Mouse (Mus musculus) thymus, postnatal 36 days (tissue): ENCODE results near the gene Aco2.
A peak's percentile ranks its signal among the peaks of the same experiment; 100 is the strongest.

Experiments used
- DNase-seq, 2 experiments: peaks; one replicate each; pipeline ENCODE4 v3.0.0; 2022; ENCODE audit warnings: mixed read lengths in 2 of 2

The Aco2 gene

DNA sequence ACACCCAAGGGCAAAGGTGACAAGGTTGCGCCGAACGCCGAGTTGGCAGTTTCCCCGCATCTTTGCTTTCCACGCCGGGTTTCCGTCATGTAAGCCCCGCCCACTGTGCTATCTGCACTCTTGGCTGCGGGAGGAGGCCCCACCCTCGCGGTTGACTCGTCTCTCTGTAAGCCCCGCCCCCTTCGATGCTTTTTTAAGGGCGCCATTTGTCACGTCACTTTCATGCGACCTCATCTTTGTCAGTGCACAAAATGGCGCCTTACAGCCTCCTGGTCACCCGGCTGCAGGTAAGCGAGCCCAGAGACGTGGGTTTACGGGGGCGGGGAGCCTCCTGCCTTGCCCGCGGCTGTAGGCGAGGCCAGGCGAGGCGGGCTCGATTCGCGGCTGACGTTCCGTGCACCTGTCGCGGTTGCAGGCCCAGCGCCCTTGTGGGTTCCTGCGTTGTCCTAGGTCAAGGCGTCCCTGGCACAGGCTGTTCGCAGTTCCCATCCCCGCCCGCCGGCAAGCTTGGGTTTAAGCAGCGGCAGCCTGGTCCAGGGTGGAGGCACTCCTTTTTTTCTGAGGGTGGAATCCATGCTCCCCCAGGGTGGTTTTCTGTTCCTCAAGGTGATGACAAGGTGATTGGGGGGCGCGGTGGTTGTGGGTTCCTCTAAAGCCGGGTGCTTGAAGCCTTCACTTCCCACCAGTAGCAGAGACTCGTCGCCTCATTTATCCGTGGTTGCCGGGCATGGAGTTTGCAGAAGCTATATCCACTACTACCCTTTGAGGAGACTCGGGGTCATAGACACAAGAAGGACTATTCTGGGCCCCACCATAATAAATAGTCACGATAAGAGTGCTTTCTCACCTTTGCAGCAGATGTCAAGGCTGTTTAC lies at the start of gene Aco2:
Gene Aco2 (plus strand): TSS at position 48 of the 875 bp plus-strand sequence.
- DNase-seq, result peak; percentile 99

DNA sequence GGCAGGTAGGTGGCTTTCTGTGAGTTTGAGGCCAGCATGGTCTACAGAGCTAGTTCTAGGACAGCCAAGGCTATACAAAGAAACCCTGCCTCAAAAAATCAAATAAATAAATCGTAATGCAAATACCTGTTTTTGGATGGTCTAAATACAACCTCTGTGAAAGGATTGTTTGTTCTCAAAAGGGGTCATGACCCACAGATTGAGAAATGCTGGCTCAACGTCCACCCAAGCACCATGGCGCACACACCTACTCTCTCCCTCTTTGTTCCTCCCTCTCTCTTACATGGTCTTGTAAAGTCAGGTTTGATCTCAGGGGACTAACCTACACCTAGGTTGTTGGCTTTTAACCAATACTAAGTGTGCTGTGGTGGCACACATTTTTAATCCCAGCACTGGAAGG lies 49.5 kb upstream of the Aco2 start:
- DNase-seq, result no peak

DNA sequence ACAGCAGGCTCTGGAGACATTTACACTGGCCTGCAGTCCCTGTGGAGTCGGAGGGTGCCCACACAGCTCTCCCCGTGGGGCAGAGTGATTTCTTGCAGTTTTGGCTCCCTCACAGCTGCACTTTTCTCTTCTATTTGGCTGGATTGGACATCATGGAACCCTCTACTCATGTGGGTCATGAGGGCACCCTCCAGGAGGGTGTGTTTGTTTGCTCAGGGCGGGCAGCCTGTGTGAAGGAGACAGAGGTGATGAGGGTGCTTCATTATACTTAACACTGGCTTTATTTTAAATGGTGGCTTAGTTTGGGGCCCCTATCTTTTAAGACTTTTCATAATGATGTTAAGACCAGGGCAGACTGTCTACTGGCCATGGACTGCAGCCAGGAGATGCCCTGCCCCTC lies 47.3 kb upstream of the Aco2 start:
- no peak for DNase-seq

DNA sequence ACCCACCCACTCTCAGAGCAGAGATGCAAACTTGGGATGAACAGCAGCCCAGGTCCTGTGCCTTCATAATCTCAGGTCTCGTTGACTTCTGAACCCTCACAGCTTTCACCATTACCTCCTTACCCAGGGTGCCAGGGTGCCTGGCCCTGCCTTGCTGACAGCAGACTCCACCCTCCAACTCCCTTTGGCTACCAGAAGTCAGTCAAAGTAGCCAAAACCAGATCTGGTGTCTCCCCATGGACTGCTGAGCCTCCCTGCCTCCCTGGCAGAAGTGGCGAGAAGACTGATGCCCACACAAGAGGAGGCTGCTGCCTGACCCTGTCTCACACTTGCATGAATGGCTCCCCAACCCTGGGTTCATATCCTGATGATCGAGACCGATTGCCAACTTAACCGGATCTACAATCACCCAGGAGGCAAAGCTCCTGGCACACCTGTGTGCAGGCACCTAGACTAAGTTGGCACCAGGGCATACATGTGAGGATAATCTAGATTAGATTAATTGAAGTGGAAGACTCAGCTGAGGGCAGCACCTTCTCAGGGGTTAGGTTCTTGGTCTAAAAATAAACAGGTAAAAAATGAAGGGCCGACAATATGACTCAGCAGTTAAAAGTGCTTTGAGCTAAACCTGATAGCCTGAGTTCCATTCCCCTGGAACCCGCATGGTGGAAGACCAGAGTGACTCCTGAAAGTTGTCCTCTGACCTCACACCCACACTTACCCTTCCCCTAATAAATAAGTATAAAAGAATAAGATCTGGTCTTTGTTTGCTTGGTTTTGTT lies 43.5 kb upstream of the Aco2 start:
- no peak for DNase-seq

DNA sequence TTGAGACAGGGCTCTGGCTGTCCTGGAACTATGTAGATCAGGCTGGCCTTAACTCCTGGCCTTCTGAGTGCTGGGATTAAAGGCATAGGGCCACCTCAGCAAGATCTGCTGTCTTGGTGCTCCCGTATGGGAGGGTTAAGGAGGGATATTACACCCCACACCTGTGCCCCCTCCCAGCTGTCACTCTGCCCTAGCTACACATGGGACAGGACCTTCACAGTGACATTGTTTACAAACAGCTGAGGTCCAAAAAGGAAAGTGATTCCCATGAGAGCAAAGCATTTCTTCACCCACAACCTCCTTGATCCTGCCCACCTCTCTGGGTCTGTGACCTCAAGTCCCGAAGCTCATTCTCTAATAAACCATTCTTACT lies 42.9 kb upstream of the Aco2 start:
- no peak for DNase-seq

DNA sequence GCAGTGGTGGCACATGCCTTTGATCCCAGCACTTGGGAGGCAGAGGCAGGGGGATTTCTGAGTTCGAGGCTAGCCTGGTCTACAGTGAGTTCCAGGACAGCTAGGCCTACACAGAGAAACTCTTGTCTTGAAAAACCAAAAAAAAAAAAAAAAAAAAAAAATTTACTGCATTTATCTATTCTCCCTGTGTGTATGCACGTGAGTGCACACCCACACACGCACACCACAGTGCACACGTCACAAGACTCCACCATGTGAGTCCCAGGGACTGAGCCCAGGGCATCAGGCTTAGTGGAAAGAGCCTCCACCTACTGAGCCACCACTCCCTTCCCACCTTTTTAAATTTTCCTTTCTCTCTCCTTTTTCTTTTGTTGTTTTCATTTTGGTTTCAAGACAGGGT lies 41.6 kb upstream of the Aco2 start:
- no peak for DNase-seq

DNA sequence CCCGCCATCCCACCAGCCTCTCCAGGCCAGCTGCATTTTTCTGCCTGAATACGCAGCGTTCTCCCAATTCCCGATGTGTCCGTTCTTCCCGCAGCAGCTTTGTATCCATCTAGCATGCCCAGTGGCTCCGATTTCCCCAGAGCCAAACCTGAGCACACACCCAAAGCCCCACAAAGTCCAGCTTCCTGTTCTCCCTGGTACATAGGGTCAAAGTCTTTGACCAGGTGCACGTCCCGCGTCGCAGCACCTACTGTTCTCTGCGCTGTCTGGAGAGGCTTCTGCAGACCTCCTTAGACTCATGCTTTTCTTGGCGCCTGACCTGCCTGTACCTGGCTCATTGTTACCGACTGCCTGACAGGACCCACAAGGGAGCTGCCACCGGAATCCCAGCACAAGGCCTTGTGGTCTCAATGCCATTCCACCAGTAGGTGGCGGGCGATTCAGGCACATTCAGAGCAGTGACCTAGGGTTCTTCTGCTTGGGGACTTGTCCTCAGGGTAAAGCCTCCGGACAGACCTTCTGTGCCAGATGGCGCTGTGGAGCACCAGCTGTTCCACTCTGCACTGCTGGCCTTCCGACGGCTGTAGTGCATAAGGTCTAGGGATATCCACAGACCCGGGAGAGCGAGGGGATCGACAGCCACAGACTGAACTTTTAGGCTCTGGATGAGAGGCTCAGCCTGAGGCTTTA lies 40.8 kb upstream of the Aco2 start:
- peak; percentile 90 to 91 for DNase-seq

DNA sequence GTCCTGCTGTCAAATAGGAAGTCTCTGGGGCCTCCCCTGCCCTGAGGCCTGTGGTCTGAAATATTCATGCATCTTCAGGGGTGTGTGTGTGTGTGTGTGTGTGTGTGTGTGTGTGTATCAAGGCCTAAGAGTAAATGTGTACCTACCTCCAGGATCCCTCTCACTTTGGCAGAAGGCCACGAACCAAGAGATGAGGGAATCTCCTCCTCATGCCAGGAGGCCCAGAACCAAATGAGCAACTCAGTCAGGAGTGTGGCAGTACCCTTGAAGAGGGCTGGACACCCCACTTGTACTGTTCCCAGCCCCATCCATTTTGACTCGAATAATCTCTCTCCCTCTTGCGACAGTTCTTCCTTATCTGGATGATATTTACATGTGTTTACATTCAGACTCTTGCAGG lies 39.9 kb upstream of the Aco2 start:
- no peak for DNase-seq

DNA sequence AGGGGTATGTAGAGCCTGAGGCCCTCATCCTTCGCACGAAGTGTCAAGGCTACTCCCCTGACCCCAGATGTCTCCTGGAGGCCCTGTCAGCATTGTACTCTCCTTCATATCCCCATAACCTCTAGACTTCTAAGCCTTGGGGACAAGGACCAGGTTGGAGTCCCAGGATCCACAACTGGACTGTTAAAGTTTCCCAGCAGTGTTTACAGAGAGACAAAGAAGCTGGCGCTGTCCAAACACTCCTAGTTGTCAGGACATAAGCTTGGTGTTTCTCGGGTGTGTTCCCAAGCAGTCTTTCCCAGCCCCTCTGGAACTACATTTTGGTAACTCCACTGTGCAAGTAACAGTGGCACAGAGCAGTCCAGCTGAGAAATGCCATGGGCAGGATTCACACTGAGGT lies 38.6 kb upstream of the Aco2 start:
- DNase-seq, result no peak

DNA sequence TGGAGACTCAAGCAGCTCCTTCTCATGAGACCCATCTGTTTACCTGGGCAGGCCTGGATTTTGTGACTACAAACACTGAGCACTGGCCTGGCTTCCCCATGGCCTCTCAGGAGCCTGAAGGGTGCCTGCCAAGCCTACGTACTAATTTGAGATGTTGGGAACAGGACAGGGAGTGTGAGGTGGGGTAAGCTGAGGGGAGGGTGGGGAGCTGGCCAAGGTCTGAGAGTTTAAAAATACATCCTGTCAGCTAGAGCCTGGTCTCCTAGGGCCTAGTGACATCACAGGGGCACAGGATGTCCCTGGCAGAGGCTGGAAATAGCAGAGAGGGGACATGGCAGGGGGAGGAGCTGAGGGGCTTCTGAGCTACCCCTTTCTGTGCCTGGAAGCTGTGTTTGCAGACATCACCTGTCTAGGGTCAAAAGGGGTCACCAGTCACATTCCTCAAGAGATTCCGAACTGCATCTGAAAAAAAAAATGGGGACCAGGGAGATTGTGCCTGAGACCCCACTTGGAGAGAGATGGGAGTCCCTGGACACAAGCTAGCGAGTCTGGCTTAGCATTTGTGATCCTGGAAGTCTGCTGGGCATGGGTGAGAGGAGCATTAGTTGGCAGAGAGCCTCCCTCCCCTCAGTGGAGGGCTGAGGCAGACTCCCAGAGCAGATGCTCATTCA lies 37.8 kb upstream of the Aco2 start:
- DNase-seq, result no peak

DNA sequence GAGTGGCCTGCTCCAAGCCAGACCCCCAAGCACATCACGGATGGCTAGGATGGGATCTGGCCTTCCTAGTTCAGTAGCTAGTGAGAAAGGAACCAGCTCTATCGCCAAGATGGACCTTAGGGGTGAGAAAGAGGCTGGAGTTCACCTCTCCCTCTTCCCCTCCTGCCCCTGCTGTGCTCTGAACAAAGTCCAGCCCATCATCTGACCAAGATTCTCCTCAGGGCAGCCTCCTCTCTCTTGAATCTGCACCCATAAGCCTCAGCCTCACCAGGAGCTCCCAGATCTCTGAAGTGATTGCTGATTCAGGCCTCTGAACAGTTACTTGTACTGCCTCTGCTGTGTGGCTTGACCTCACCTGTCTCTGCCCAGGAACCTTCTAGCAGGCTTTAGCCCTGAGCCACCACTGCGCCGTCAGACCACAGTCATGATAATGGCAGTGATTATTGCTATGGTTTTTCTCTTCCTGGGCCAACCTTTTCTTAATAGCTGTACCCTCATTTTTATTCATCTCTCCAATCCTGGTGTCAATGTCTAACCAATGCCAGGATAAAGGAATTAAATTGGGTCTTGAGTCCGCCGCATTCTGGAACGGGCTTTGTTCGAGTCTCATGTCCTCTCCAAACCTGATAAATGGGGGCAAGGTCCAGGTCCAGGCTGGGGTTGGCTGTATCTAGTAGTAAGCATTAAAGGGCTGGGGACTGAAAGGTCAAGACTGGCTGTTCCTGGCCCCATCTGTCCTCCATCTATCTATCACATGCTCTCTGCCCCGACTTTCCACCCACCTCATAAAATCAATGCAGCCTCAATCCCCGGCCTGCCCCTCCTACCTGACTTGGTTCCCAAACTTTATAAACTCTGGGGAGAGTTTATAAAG lies 36.9 kb upstream of the Aco2 start:
- DNase-seq, result no peak

DNA sequence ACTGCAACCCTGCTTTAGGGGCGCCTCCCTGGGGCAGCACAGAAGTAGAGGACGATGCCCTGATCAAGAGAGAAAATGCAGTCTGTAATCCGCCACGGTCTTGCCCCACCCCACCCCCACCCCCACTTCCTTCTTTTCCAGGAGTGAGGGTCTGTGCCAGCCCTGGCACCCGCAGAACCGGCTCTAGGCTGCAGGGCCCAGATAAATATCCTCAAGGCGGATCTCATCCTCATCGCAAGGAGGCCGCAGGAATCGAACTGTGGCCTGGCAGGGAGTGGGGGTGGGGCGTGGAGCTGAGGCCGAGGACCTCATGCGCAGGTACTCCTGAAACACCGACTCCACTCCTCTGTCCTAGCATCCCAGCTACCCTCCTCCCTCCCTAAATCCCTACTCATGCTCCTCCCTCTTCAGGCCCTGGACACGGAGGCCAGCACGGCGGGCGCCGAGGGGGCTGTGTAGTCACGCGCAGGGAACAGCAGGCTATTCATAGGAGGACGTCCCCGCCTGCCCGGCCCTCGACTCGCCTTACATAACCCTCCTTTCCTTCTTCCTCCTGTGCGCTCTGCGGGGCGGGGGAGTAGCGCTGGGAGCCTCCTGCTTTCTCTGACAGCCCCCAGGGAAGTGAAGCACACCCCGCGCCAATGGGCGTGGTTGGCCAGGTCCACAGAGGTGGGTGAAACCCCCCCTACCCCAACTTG lies 35.8 kb upstream of the Aco2 start:
- DNase-seq, result peak; percentile 22 to 24

DNA sequence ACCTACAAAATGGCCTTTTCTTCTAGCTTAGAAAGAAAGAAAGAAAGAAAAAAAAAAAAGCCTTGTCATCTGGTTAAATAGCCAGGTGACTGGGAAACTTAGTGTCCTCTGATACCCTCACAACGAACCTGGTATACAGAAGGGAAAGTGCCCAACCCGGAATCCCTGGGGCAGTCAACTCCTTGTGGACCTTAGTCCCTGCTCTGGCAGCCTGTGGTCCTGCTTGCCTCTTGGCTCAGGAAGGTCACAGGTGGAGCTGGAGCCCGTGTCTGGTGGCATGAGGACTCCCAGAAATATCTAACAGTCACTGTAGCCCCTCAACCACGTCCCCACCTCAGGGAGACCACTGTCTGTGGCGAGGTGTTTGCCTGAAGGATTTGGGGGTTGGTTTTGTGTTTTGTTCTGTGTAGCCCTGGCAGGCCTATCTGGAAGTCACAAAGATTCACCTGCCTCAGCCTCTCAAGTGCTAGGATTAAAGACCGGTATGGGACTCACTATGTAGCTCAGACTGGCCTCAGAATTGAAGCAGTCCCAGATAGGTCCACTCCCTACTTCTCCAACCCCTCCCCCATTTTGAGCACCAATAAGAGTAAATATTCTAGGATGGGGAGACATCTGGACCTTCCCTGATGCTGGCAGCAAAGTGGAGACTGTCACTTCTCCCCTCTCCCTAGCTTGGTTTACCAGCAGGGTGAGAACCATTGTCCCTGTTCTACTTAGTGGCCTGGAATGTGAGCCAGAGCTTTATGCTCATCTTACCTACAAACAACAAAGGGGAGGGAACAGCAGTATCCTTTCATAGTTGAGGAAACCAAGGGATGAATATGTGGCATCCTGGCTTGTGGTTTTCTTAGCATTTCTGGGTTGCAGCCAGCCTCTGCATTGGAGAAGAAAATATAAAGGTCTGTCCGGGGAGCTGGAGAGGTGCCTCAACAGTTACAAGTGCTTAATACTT lies 34.9 kb upstream of the Aco2 start:
- DNase-seq, result no peak

DNA sequence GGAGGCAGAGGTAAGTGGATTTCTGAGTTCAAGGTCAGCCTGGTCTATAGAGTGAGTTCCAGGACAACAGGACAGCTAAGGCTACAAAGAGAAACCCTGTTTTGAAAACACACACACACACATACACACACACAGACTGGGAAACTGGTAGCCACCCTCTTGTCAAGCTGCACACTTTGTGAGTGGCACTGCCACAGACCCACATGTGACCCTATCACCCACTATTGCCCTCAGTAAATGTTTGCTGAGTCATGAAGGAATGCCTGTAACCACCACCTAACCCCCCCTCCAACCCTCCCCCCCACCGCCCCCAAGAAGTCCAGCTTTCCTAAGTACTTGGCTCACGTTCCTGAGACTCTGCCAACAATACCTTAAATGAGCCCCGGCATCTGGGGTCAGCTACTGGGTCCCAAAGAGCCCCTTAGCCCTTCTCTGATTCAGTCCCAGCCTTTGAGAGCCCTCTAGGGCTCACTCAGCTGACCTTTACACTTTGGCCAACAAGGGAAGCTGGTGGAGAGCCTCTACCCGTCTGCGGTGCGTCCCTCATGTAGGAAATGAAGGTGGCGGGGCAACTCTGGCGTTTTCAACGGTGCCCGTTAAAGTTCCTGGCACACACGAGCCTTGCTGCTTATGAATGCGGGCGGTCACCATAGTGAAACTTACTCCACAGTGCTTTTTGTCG lies 33.4 kb upstream of the Aco2 start:
- DNase-seq, result no peak

DNA sequence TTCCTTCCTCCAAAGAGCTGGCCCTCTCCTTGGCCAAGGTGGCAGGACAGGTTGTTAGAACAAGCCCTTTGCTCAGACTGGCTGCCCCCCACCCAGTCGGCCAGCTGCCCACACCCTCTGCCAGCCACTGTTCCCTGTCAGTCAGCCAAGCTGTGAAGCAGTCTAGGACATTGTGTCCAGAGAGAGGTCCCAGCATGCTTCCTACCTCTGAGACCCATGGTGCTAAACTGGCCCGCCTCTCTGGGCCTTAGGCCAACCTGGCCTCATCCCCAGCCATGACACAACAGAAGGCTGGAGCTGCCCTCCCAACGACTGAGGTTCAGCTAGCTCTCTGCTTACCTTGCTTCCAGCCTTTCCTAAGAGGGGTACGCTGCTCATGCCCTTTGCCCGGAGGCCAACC lies 32.5 kb upstream of the Aco2 start:
- no peak for DNase-seq

DNA sequence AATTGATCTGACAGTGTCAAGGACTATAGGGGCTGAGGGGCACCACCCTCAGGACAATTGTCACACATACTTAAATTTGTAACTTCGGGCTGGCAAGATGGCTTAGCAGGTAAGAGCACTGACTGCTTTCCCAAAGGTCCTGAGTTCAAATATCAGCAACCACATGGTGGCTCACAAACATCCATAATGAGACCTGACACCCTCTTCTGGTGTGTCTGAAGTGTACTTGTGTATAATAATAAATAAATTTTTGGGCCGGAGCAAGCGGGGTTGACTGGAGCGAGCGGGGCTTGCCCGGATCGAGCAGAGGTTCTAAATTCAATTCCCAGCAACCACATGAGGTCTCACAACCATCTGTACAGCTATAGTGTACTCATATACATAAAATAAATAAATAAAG lies 31.8 kb upstream of the Aco2 start:
- no peak for DNase-seq

DNA sequence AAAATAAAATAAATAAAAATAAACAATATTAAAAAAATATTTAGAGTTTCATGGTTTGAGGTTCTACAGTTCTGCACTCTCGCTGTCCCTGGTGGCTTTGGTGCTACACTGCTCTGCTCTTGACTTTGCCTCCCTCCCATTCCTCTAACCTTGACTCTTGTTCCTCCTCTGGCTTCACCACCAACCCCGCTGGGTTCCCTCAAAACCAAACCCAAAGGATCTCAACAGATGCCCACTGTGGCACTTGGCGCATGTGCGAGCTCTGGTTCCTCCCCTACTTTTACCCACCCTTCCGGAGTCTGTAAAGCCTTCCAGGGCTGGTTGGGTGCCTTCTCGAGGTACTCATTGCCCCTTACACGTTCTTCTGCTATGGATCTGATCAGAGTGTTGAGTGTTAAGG lies 29.8 kb upstream of the Aco2 start:
- no peak for DNase-seq

DNA sequence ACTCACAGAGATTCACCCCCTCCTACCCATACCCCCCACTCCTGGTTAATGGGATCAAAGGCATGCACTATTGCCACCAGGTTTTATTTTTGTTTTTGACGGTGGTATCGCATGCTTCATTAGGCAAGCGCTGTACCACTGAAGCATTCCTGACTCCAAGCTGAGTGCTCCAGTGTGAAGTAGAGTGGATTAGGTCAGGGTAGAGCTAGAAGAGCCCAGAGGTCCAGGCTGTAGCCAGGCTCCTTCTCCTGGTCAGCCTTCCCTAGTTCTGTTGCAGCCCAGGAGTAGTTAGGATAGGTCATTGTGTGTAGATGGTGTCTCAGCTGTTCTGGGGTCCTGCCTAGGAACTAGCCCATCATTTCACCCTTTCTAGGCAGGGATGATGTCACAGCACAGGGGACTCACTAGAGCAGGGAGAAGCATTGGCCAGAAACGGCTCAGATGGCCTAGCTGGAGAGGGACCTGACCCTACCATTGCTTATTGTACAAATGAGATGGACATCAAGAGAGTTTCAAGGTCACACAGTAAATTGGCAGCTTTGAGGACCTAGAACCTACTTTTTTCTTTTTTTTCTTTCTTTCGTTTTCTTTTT lies 27.0 kb upstream of the Aco2 start:
- no peak for DNase-seq

DNA sequence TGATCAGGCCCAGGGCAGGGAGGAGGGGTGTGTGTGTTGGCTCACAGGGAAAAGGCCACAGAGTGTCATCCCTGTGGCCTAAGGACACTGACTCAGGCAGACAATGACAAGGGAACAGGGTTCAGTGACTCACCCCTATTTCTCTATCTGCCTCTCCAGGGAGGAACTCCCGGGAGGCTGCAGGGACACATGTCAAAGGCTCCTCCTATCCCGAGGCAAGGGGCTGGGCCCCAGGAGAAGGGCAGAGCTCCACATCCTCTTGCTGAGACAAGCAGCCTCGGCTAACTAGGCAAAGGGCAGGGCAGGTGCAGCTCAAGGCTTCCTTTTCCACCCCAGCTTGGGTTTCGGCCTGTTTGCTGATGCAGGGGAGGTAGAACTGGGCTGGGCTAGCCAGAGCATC lies 26.4 kb upstream of the Aco2 start:
- DNase-seq, result no peak
